Mouse (Mus musculus): ENCODE data around the gene Lrp10. TPM values are rescaled to one million over a fixed set of nuclear protein-coding genes. Genes with fewer than 3 reads are reported as not detected.

Gene Lrp10
- polyA plus RNA-seq, 1 experiment from 2014 or later, result 108 TPM

GRCm38 (mm10) chr14:54503092-54503491 is 39.2 kb downstream of the Lrp10 start:
- ATAC-seq, result no peak
- WGBS, result 59% methylated on average over 2 of the region's 2 CpGs
- Histone ChIP-seq H3K4me1 (replicated peaks; ENCODE audit: control insufficient read depth, insufficient read depth, low read length) (no peaks in the 10 kb centered on the region), H3K27ac (ENCODE audit: low read depth, low read length) (no peak overlapping the region), H3K4me2 (replicated peaks; ENCODE audit: low read depth) (no peak overlapping the region), H3K36me3 (ENCODE audit: control insufficient read depth, insufficient read depth) (peaks cover 19% of the 10 kb centered on the region), H3K9ac (ENCODE audit: low read depth, low read length) (no peak overlapping the region), H3K27me3 (replicated peaks; ENCODE audit: control insufficient read depth, insufficient read depth, low read length) (no peaks in the 10 kb centered on the region), H3K4me3 (ENCODE audit: low read depth, low read length) (no peak overlapping the region), H3K9me3 (ENCODE audit: control insufficient read depth) (peaks cover 5% of the 10 kb centered on the region; the same call in 1 of the 2 replicates)
- TF ChIP-seq CTCF (IDR thresholded peaks at IDR 0.05; ENCODE audit: low read depth), result no peak

GRCm38 (mm10) chr14:54509774-54510173 is 45.8 kb downstream of the Lrp10 start:
- Histone ChIP-seq H3K4me1 (replicated peaks; ENCODE audit: control insufficient read depth, insufficient read depth, low read length) (no peaks in the 10 kb centered on the region), H3K9me3 (ENCODE audit: control insufficient read depth) (no peaks in the 10 kb centered on the region), H3K4me3 (ENCODE audit: low read depth, low read length) (no peak overlapping the region), H3K4me2 (replicated peaks; ENCODE audit: low read depth) (no peak overlapping the region), H3K27me3 (replicated peaks; ENCODE audit: control insufficient read depth, insufficient read depth, low read length) (no peaks in the 10 kb centered on the region), H3K36me3 (ENCODE audit: control insufficient read depth, insufficient read depth) (peaks cover 85% of the 10 kb centered on the region), H3K27ac (ENCODE audit: low read depth, low read length) (no peak overlapping the region), H3K9ac (ENCODE audit: low read depth, low read length) (no peak overlapping the region)
- ATAC-seq, result no peak
- no peak for TF ChIP-seq CTCF (IDR thresholded peaks at IDR 0.05; ENCODE audit: low read depth)
- WGBS, result 83% methylated on average over 9 of the region's 9 CpGs

- no peaks in the 10 kb centered on the region for H3K27me3 ChIP-seq (replicated peaks; ENCODE audit: control insufficient read depth, insufficient read depth, low read length)
- peak overlapping the region; percentile 67 for H3K9ac ChIP-seq (ENCODE audit: low read depth, low read length)
- peak overlapping the region; percentile 75 for H3K4me3 ChIP-seq (ENCODE audit: low read depth, low read length)
- TF ChIP-seq CTCF (IDR thresholded peaks at IDR 0.05; ENCODE audit: low read depth), result no peak
- H3K36me3 ChIP-seq (ENCODE audit: control insufficient read depth, insufficient read depth), result peaks cover 37% of the 10 kb centered on the region
- H3K27ac ChIP-seq (ENCODE audit: low read depth, low read length), result peak overlapping the region; percentile 57; the same call in 1 of the 2 replicates
- H3K4me2 ChIP-seq (replicated peaks; ENCODE audit: low read depth), result peak overlapping the region; percentile 67
- WGBS, result 3% methylated on average over 17 of the region's 17 CpGs
- no peaks in the 10 kb centered on the region for H3K9me3 ChIP-seq (ENCODE audit: control insufficient read depth)
- peaks cover 7% of the 10 kb centered on the region for H3K4me1 ChIP-seq (replicated peaks; ENCODE audit: control insufficient read depth, insufficient read depth, low read length)
- ATAC-seq, result peak; percentile 23; the same call in 1 of the 2 replicates
Observed at GRCm38 (mm10) chr14:54516710-54517310, 52.9 kb downstream of the Lrp10 start.

Other genes with a start within 250 kb of the Lrp10 start
- 484 and 492 TPM in 2 replicates for gene Dad1, start 210.0 kb upstream of the Lrp10 start, polyA plus RNA-seq (2015; fragmentation: Nextera tagmentation; extraction: Ambion mirVana)
- 38.3 and 38.4 TPM in 2 replicates for gene Abhd4, start 209.9 kb upstream of the Lrp10 start, polyA plus RNA-seq (2015; fragmentation: Nextera tagmentation; extraction: Ambion mirVana)
- gene Olfr49, start 179.2 kb upstream of the Lrp10 start, polyA plus RNA-seq (2015; fragmentation: Nextera tagmentation; extraction: Ambion mirVana), result 0.14 TPM in 1 of 2 replicates, not detected in the other
- gene Oxa1l, start 103.3 kb upstream of the Lrp10 start, polyA plus RNA-seq (2015; fragmentation: Nextera tagmentation; extraction: Ambion mirVana), result 35.5 and 36.4 TPM in 2 replicates
- gene Slc7a7, start 46.4 kb upstream of the Lrp10 start, polyA plus RNA-seq (2015; fragmentation: Nextera tagmentation; extraction: Ambion mirVana), result 188 TPM in 2 replicates
- 300 and 317 TPM in 2 replicates for gene Mrpl52, start 37.2 kb upstream of the Lrp10 start, polyA plus RNA-seq (2015; fragmentation: Nextera tagmentation; extraction: Ambion mirVana)
- gene Mmp14, start 32.5 kb upstream of the Lrp10 start, polyA plus RNA-seq (2015; fragmentation: Nextera tagmentation; extraction: Ambion mirVana), result 49.4 and 53.7 TPM in 2 replicates
- gene Rem2, start 12.0 kb downstream of the Lrp10 start, polyA plus RNA-seq (2015; fragmentation: Nextera tagmentation; extraction: Ambion mirVana), result 0.78 and 0.89 TPM in 2 replicates
- gene Prmt5, start 53.4 kb downstream of the Lrp10 start, polyA plus RNA-seq (2015; fragmentation: Nextera tagmentation; extraction: Ambion mirVana), result 18.1 and 20.9 TPM in 2 replicates
- gene Haus4, start 90.5 kb downstream of the Lrp10 start, polyA plus RNA-seq (2015; fragmentation: Nextera tagmentation; extraction: Ambion mirVana), result 28.2 and 29.4 TPM in 2 replicates
- 13.1 and 15.1 TPM in 2 replicates for gene Ajuba, start 113.4 kb downstream of the Lrp10 start, polyA plus RNA-seq (2015; fragmentation: Nextera tagmentation; extraction: Ambion mirVana)
- gene 4931414P19Rik, start 141.9 kb downstream of the Lrp10 start, polyA plus RNA-seq (2015; fragmentation: Nextera tagmentation; extraction: Ambion mirVana), result 2.9 and 3.1 TPM in 2 replicates
- 246 and 274 TPM in 2 replicates for gene Psmb5, start 153.9 kb downstream of the Lrp10 start, polyA plus RNA-seq (2015; fragmentation: Nextera tagmentation; extraction: Ambion mirVana)
- not detected in 2 replicates for gene Psmb11, start 157.3 kb downstream of the Lrp10 start, polyA plus RNA-seq (2015; fragmentation: Nextera tagmentation; extraction: Ambion mirVana)
- gene Gm17606, start 176.8 kb downstream of the Lrp10 start, polyA plus RNA-seq (2015; fragmentation: Nextera tagmentation; extraction: Ambion mirVana), result not detected in 2 replicates
- 0.47 and 0.63 TPM in 2 replicates for gene Cdh24, start 177.2 kb downstream of the Lrp10 start, polyA plus RNA-seq (2015; fragmentation: Nextera tagmentation; extraction: Ambion mirVana)
- 75.5 and 76.8 TPM in 2 replicates for gene 1700123O20Rik, start 222.1 kb downstream of the Lrp10 start, polyA plus RNA-seq (2015; fragmentation: Nextera tagmentation; extraction: Ambion mirVana)
- 49.9 and 57.4 TPM in 2 replicates for gene Acin1, start 222.8 kb downstream of the Lrp10 start, polyA plus RNA-seq (2015; fragmentation: Nextera tagmentation; extraction: Ambion mirVana)
- 0.09 TPM in 1 of 2 replicates, not detected in the other for gene Gm29776, start 234.7 kb downstream of the Lrp10 start, polyA plus RNA-seq (2015; fragmentation: Nextera tagmentation; extraction: Ambion mirVana)
- not detected in 2 replicates for gene Cebpe, start 248.0 kb downstream of the Lrp10 start, polyA plus RNA-seq (2015; fragmentation: Nextera tagmentation; extraction: Ambion mirVana)

All from intestine, postnatal 0 days (tissue).